Mouse (Mus musculus) embryonic fibroblast, embryonic 13.5 days (primary cell): ENCODE measurements around the gene Ccnl1. TPM values are rescaled to one million over a fixed set of nuclear protein-coding genes. Genes with fewer than 3 reads are reported as not detected.

Experiments used
- H3K27ac ChIP-seq: 2 replicates; pipeline ENCODE4 v1.5.1; 2012; ENCODE audit warnings: low read length, control low read depth, inconsistent platforms; ENCODE audit not compliant: insufficient read depth
- H3K4me1 ChIP-seq: 2 replicates; pipeline ENCODE4 v1.6.1; 2011; ENCODE audit warnings: low read length; ENCODE audit not compliant: control insufficient read depth, insufficient read depth
- H3K4me3 ChIP-seq: 2 replicates; pipeline ENCODE4 v1.5.1; 2011; ENCODE audit warnings: mild to moderate bottlenecking, control low read depth, low read length; ENCODE audit not compliant: insufficient read depth
- CTCF ChIP-seq: IDR thresholded peaks from 2 replicates; pipeline ENCODE4 v1.5.1; 2011; ENCODE audit warnings: mild to moderate bottlenecking, control low read depth, low read length, moderate library complexity, borderline replicate concordance; ENCODE audit not compliant: insufficient read depth
- POLR2A ChIP-seq: IDR thresholded peaks from 2 replicates; pipeline ENCODE4 v1.6.1; 2011; ENCODE audit warnings: low read depth, mild to moderate bottlenecking, control low read depth, low read length, moderate library complexity
- polyA plus RNA-seq: library from polyadenylated mRNA; stranded (reverse); fragments of >200 nt; gene quantifications from 2 replicates; pipeline ENCODE4 v1.2.4, GENCODE M21; 2011; ENCODE audit warnings: low read depth; ENCODE audit not compliant: missing spikeins, insufficient read length

The Ccnl1 gene
- polyA plus RNA-seq, 1 experiment = 115 TPM

- H3K4me1 ChIP-seq = peaks cover 4% of the 10 kb centered on the region; the same call in 1 of the 2 replicates
These were observed 48.6 kb downstream of the Ccnl1 start for GRCm38 (mm10) chr3:65909454-65909853.

GRCm38 (mm10) chr3:65907536-65907935 lies 50.5 kb downstream of the Ccnl1 start:
- TF ChIP-seq POLR2A (no peak), CTCF (no peak)
- H3K4me3 ChIP-seq = no peak overlapping the region
- H3K4me1 ChIP-seq = peaks cover 4% of the 10 kb centered on the region; the same call in 1 of the 2 replicates
- no peak overlapping the region for H3K27ac ChIP-seq

More at GRCm38 (mm10) chr3:65909454-65909853, 48.6 kb downstream of the Ccnl1 start:
- Histone ChIP-seq H3K4me3 (no peak overlapping the region), H3K27ac (no peak overlapping the region)
- TF ChIP-seq CTCF (no peak), POLR2A (no peak)

GRCm38 (mm10) chr3:65905281-65906169 lies 52.5 kb downstream of the Ccnl1 start:
- Histone ChIP-seq H3K4me3 (no peak overlapping the region), H3K27ac (peak overlapping the region; percentile 57; the same call in 1 of the 2 replicates), H3K4me1 (peaks cover 4% of the 10 kb centered on the region; the same call in 1 of the 2 replicates)
- TF ChIP-seq POLR2A (no peak), CTCF (no peak)

GRCm38 (mm10) chr3:65904711-65905110 lies 53.3 kb downstream of the Ccnl1 start:
- peak overlapping the region; percentile 73 for H3K27ac ChIP-seq

GRCm38 (mm10) chr3:65904106-65904505 lies 53.9 kb downstream of the Ccnl1 start:
- TF ChIP-seq POLR2A (no peak), CTCF (no peak)
- peak overlapping the region; percentile 73 for H3K27ac ChIP-seq
- no peak overlapping the region for H3K4me3 ChIP-seq
- H3K4me1 ChIP-seq = peaks cover 4% of the 10 kb centered on the region; the same call in 1 of the 2 replicates

More at GRCm38 (mm10) chr3:65904711-65905110, 53.3 kb downstream of the Ccnl1 start:
- no peak for TF ChIP-seq POLR2A
- TF ChIP-seq CTCF = no peak
- Histone ChIP-seq H3K4me1 (peaks cover 4% of the 10 kb centered on the region; the same call in 1 of the 2 replicates), H3K4me3 (no peak overlapping the region)

GRCm38 (mm10) chr3:65898598-65899278 lies 59.3 kb downstream of the Ccnl1 start:
- TF ChIP-seq POLR2A (no peak), CTCF (no peak)
- H3K4me3 ChIP-seq = no peak overlapping the region
- H3K27ac ChIP-seq = no peak overlapping the region
- no peaks in the 10 kb centered on the region for H3K4me1 ChIP-seq

- TF ChIP-seq CTCF (no peak), POLR2A (no peak)
- Histone ChIP-seq H3K4me3 (no peak overlapping the region), H3K4me1 (no peaks in the 10 kb centered on the region), H3K27ac (no peak overlapping the region)
These were observed 60.6 kb downstream of the Ccnl1 start for GRCm38 (mm10) chr3:65897233-65897993.
